Mouse (Mus musculus): Measurements from ENCODE around the gene Sp6.

DNA sequence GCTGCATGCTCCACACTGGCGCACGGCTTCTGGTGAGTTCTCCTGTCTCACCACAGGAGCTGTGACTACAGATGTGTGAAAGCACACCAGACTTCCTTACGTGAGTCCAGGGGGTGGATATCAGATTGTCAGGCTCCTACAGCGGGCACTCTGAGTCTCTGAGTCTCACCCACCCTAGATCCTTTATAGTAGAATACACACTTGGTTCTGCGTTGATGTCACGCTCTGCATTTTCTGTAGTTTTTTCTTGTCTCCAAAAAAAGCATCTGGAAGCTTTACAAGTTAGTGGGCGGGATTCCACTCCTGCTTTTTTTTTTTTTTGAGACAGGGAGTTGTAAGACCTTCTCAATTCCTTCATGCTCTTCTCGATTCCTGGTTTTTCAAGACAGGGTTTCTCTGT, 31.7 kb downstream of the Sp6 start:
- TF ChIP-seq EP300 (IDR thresholded peaks at IDR 0.05; ENCODE audit: low read depth) (no peak), CTCF (IDR thresholded peaks at IDR 0.05; ENCODE audit: low read depth) (no peak)
